Mouse (Mus musculus) myocyte (in vitro differentiated cells): ENCODE measurements at regions not wholly inside any gene's neighbourhood (a gene's known extent, or its start where the extent isn't known, plus 50 kb on each side); places are given as distances from the start of the nearest gene placed in this dataset.

Experiments
- H3K27me3 ChIP-seq: one replicate; pipeline ENCODE4 v1.6.1; 2011; ENCODE audit not compliant: control insufficient read depth, insufficient read depth, insufficient read length
- H3K36me3 ChIP-seq: one replicate; pipeline ENCODE4 v1.6.1; 2011; ENCODE audit not compliant: control insufficient read depth, insufficient read depth
- H3K4me2 ChIP-seq: one replicate; pipeline ENCODE4 v1.6.1; 2011; ENCODE audit warnings: low read depth, control low read depth
- H3K4me3 ChIP-seq: one replicate; pipeline ENCODE4 v1.5.1; 2011; ENCODE audit warnings: mild to moderate bottlenecking, control low read depth, moderate library complexity
- H3K79me2 ChIP-seq: one replicate; pipeline ENCODE4 v1.6.1; 2011; ENCODE audit not compliant: control insufficient read depth, insufficient read depth
- H3ac ChIP-seq: one replicate; pipeline ENCODE4 v1.6.1; 2011; ENCODE audit not compliant: control insufficient read depth, insufficient read length
- CEBPB ChIP-seq: IDR thresholded peaks from 2 replicates; pipeline ENCODE4 v1.6.1; 2011; ENCODE audit warnings: mild to moderate bottlenecking, moderate library complexity; ENCODE audit not compliant: poor library complexity, insufficient read depth, severe bottlenecking
- E2F4 ChIP-seq: IDR thresholded peaks from one replicate; pipeline ENCODE4 v1.6.1; 2011; ENCODE audit warnings: mild to moderate bottlenecking, control low read depth, moderate library complexity; ENCODE audit not compliant: insufficient read depth
- MAX ChIP-seq: IDR thresholded peaks from one replicate; pipeline ENCODE4 v1.6.1; 2011; ENCODE audit warnings: low read depth, mild to moderate bottlenecking, control low read depth
- MYOD1 ChIP-seq, 3 experiments: IDR thresholded peaks; one replicate each; pipeline ENCODE4 v1.6.1; 2011; ENCODE audit warnings: control low read depth in 2 of 3, low read depth in 2 of 3, mild to moderate bottlenecking in 2 of 3, moderate library complexity in 1 of 3; ENCODE audit not compliant: insufficient read length in 2 of 3, control insufficient read depth in 1 of 3
- MYOG ChIP-seq, 3 experiments: IDR thresholded peaks; one replicate each; pipeline ENCODE4 v1.6.1; 2011; ENCODE audit warnings: control low read depth in 2 of 3, low read depth in 2 of 3, mild to moderate bottlenecking in 2 of 3; ENCODE audit not compliant: insufficient read length in 2 of 3, control insufficient read depth in 1 of 3, insufficient read depth in 1 of 3
- POLR2A ChIP-seq: IDR thresholded peaks from one replicate; pipeline ENCODE4 v1.6.1; 2011; ENCODE audit warnings: low read depth, mild to moderate bottlenecking, control low read depth, moderate library complexity; ENCODE audit not compliant: insufficient read length
- POLR2AphosphoS2 ChIP-seq: IDR thresholded peaks from one replicate; pipeline ENCODE4 v1.6.1; 2011; ENCODE audit warnings: low read depth, control low read depth; ENCODE audit not compliant: insufficient read length
- REST ChIP-seq: IDR thresholded peaks from one replicate; pipeline ENCODE4 v1.6.1; 2011; ENCODE audit warnings: mild to moderate bottlenecking, control low read depth, moderate library complexity; ENCODE audit not compliant: insufficient read depth, insufficient read length
- SRF ChIP-seq: IDR thresholded peaks from one replicate; pipeline ENCODE4 v1.6.1; 2011; ENCODE audit warnings: low read depth; ENCODE audit not compliant: control insufficient read depth, insufficient read length
- TCF12 ChIP-seq: IDR thresholded peaks from one replicate; pipeline ENCODE4 v1.6.1; 2011; ENCODE audit warnings: mild to moderate bottlenecking, control low read depth; ENCODE audit not compliant: poor library complexity, insufficient read depth, severe bottlenecking
- TCF3 ChIP-seq: IDR thresholded peaks from one replicate; pipeline ENCODE4 v1.6.1; 2011; ENCODE audit warnings: low read depth, control low read depth; ENCODE audit not compliant: insufficient read length
- USF1 ChIP-seq: IDR thresholded peaks from one replicate; pipeline ENCODE4 v1.6.1; 2011; ENCODE audit warnings: low read depth, mild to moderate bottlenecking, control low read depth, moderate library complexity

GRCm38 (mm10) chr5:73810660-73811059, 159.5 kb downstream of the Spata18 start:
- Histone ChIP-seq H3ac (no peak overlapping the region), H3K79me2 (no peaks in the 10 kb centered on the region), H3K4me2 (no peak overlapping the region), H3K36me3 (no peaks in the 10 kb centered on the region), H3K27me3 (no peaks in the 10 kb centered on the region), H3K4me3 (no peak overlapping the region)
- TF ChIP-seq USF1, result no peak
- TF ChIP-seq TCF12, result no peak
- TF ChIP-seq MYOD1 (IDR thresholded peaks at IDR 0.05; ENCODE audit: control insufficient read depth in 1 of 3, insufficient read length in 2 of 3, low read depth in 2 of 3), result no peak
- TF ChIP-seq REST, result no peak
- no peak for TF ChIP-seq MAX
- TF ChIP-seq TCF3, result no peak
- no peak for TF ChIP-seq POLR2AphosphoS2
- TF ChIP-seq E2F4, result no peak
- no peak for TF ChIP-seq CEBPB
- TF ChIP-seq POLR2A, result no peak
- TF ChIP-seq MYOG (IDR thresholded peaks at IDR 0.05; ENCODE audit: control insufficient read depth in 1 of 3, insufficient read depth in 1 of 3, insufficient read length in 2 of 3, low read depth in 2 of 3), result no peak
- TF ChIP-seq SRF, result no peak

- H3ac ChIP-seq, result no peak overlapping the region
- H3K36me3 ChIP-seq, result no peaks in the 10 kb centered on the region
- H3K4me2 ChIP-seq, result no peak overlapping the region
- no peak overlapping the region for H3K4me3 ChIP-seq
- no peak for TF ChIP-seq SRF
- TF ChIP-seq POLR2A, result no peak
- TF ChIP-seq CEBPB, result no peak
- TF ChIP-seq MAX, result no peak
- no peak for TF ChIP-seq TCF3
- TF ChIP-seq E2F4, result no peak
- no peak for TF ChIP-seq MYOD1 (IDR thresholded peaks at IDR 0.05; ENCODE audit: control insufficient read depth in 1 of 3, insufficient read length in 2 of 3, low read depth in 2 of 3)
- TF ChIP-seq POLR2AphosphoS2, result no peak
- TF ChIP-seq TCF12, result no peak
- TF ChIP-seq MYOG (IDR thresholded peaks at IDR 0.05; ENCODE audit: control insufficient read depth in 1 of 3, insufficient read depth in 1 of 3, insufficient read length in 2 of 3, low read depth in 2 of 3), result no peak
- TF ChIP-seq USF1, result no peak
- TF ChIP-seq REST, result no peak
- no peaks in the 10 kb centered on the region for H3K79me2 ChIP-seq
- H3K27me3 ChIP-seq, result no peaks in the 10 kb centered on the region
Measured at GRCm38 (mm10) chr5:73811094-73811521, 159.9 kb downstream of the Spata18 start.

GRCm38 (mm10) chr5:73815752-73816151, 164.6 kb downstream of the Spata18 start:
- Histone ChIP-seq H3K36me3 (no peaks in the 10 kb centered on the region), H3ac (no peak overlapping the region), H3K4me2 (no peak overlapping the region), H3K4me3 (no peak overlapping the region), H3K27me3 (no peaks in the 10 kb centered on the region), H3K79me2 (no peaks in the 10 kb centered on the region)
- no peak for TF ChIP-seq USF1
- no peak for TF ChIP-seq SRF
- no peak for TF ChIP-seq POLR2A
- no peak for TF ChIP-seq POLR2AphosphoS2
- no peak for TF ChIP-seq TCF12
- TF ChIP-seq CEBPB, result no peak
- no peak for TF ChIP-seq REST
- no peak for TF ChIP-seq E2F4
- TF ChIP-seq MAX, result no peak
- TF ChIP-seq TCF3, result no peak
- no peak for TF ChIP-seq MYOD1 (IDR thresholded peaks at IDR 0.05; ENCODE audit: control insufficient read depth in 1 of 3, insufficient read length in 2 of 3, low read depth in 2 of 3)
- TF ChIP-seq MYOG (IDR thresholded peaks at IDR 0.05; ENCODE audit: control insufficient read depth in 1 of 3, insufficient read depth in 1 of 3, insufficient read length in 2 of 3, low read depth in 2 of 3), result no peak

GRCm38 (mm10) chr5:73817180-73817579, 166.0 kb downstream of the Spata18 start:
- no peaks in the 10 kb centered on the region for H3K79me2 ChIP-seq
- no peak overlapping the region for H3ac ChIP-seq
- H3K4me3 ChIP-seq, result no peak overlapping the region
- TF ChIP-seq MAX, result no peak
- no peak for TF ChIP-seq MYOD1 (IDR thresholded peaks at IDR 0.05; ENCODE audit: control insufficient read depth in 1 of 3, insufficient read length in 2 of 3, low read depth in 2 of 3)
- no peak for TF ChIP-seq TCF12
- no peak overlapping the region for H3K4me2 ChIP-seq
- H3K27me3 ChIP-seq, result peaks cover 6% of the 10 kb centered on the region
- H3K36me3 ChIP-seq, result no peaks in the 10 kb centered on the region

GRCm38 (mm10) chr5:73821956-73822545, 170.9 kb downstream of the Spata18 start:
- no peak overlapping the region for H3ac ChIP-seq
- H3K79me2 ChIP-seq, result no peaks in the 10 kb centered on the region
- no peak overlapping the region for H3K4me2 ChIP-seq
- TF ChIP-seq USF1 (no peak), TCF12 (no peak), CEBPB (no peak), REST (no peak), TCF3 (no peak), E2F4 (no peak), POLR2A (no peak), POLR2AphosphoS2 (no peak), MAX (no peak), MYOD1 (IDR thresholded peaks at IDR 0.05; ENCODE audit: control insufficient read depth in 1 of 3, insufficient read length in 2 of 3, low read depth in 2 of 3) (no peak)
- H3K36me3 ChIP-seq, result no peaks in the 10 kb centered on the region
- peaks cover 9% of the 10 kb centered on the region for H3K27me3 ChIP-seq
- no peak overlapping the region for H3K4me3 ChIP-seq
